Mouse (Mus musculus) liver, adult 2 months (tissue): ENCODE measurements around the gene D130043K22Rik.

Experiments
- CTCF ChIP-seq: fragments of 200-500 bp; IDR thresholded peaks from 2 replicates; pipeline ENCODE4 v1.5.1; 2011; ENCODE audit warnings: low read depth, low read length, control low read depth
- POLR2A ChIP-seq: fragments of 200-500 bp; IDR thresholded peaks from 2 replicates; pipeline ENCODE4 v1.6.1; 2011; ENCODE audit warnings: low read length, control low read depth; ENCODE audit not compliant: insufficient read depth; ENCODE audit errors: extremely low read depth

DNA sequence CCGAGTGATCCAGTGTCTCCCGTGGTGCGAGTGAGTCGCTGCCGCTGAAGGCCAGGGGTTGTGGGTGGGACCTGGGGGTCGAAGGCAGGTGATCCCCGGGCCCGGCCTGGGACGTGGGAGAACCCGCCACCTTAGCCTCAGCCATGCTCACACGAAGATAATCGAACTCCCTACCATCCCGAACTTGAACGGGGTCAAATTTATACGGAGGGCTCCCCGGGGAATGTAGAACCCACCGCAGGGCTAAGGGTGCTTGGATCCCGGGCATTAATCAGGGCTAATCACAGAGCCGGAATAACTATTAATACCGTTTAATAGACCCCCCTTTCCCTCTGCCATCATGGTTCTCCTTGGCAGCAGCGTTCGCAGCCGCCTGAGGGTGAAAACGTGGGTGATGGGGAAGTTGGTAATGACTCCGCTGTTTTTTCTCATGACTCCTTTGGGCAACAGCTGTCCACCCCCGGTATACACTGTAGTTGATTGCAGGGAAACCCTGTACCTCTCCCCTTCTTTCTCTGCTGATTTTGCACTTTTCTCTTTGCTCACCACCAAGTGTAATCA is 42.7 kb upstream of the D130043K22Rik start:
- no peak for TF ChIP-seq POLR2A
- no peak for TF ChIP-seq CTCF
